Mouse (Mus musculus) megakaryocyte, adult 5-6 weeks (primary cell): ENCODE data around the gene Hadhb. TPM values are rescaled to one million over a fixed set of nuclear protein-coding genes. Genes with fewer than 3 reads are reported as not detected.
A peak's percentile ranks its signal among the peaks of the same experiment; 100 is the strongest.
"Not testable (repeated sequence)": the region's sequence is repeated elsewhere in the genome, so short reads cannot be mapped to it uniquely, and the experiment has no call there.

Experiments
- ATAC-seq: 2 replicates; pipeline ENCODE4 v1.8.0; 2016; ENCODE audit warnings: mild to moderate bottlenecking, inconsistent platforms; ENCODE audit not compliant: poor library complexity, severe bottlenecking
- total RNA-seq, 2 experiments: library from RNA; stranded (forward) in 1 of 2; stranded (reverse) in 1 of 2; fragments of 153-499, 151-499 nt in 1 of 2; fragments of 221-1000, 200-1000 nt in 1 of 2; gene quantifications; 2 replicates each; pipeline versions ENCODE4 v1.2.3 to v1.2.4; 2015 to 2017

Gene Hadhb
- total RNA-seq, 2 experiments from 2014 or later = 44.1 to 56.8 TPM

GRCm38 (mm10) chr5:30172115-30172514 is 17.1 kb downstream of the Hadhb start:
- no peak for ATAC-seq

DNA sequence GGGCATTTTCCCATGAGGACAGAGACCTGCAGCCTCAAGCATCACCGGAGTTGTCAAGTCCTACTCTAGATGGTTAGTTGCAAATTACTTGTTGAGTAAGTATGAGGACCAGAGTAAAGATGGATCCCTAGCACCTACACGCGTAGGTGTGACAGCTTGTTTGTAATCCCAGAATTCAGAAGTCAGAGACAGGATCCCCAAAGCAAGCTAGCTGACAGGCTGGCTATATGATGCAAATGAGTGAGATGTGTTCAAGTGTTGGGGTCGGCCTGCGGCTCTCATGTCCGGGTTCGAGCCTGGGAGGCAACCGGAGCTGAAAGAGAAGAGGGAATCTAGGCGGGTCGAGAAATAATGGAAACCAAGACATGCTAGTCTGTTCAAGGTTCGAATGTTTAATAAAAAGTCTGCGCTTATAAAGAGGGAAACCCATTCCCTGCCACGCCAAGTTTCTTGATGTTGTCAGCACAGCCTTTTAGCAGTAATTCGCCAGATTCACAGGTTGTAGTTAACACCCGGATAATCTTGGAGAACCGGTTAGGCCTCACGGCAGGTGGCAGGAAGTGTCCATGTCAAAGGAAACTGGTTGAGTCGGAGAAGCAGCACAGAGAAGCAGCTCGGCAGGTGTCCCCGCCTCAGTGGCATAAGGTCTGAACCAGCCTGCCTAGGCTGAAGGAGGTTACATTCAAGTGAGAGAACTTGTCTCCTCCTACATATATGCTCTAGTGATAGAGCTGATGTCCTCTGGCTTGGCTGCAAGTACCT is 18.1 kb downstream of the Hadhb start:
- ATAC-seq = no peak

DNA sequence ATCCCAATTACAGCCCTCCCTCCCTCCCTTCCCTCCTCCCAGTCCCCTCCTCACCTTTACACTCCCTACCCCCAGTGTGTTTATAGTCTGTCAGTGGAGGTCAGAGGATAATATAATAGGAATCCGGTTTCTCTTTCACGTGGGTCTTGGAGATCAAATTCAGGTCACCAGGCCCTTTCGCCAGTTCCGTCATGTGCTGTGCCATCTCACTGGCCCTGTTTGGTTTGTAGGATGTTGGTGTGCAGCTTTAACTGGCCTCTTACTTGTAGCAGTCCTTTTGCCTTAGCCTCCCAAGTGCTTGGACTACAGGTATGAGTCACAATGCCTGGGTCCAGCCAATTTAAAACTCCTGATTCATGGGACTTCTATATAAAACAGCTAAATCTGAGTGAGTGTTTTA is 20.8 kb downstream of the Hadhb start:
- no peak for ATAC-seq

DNA sequence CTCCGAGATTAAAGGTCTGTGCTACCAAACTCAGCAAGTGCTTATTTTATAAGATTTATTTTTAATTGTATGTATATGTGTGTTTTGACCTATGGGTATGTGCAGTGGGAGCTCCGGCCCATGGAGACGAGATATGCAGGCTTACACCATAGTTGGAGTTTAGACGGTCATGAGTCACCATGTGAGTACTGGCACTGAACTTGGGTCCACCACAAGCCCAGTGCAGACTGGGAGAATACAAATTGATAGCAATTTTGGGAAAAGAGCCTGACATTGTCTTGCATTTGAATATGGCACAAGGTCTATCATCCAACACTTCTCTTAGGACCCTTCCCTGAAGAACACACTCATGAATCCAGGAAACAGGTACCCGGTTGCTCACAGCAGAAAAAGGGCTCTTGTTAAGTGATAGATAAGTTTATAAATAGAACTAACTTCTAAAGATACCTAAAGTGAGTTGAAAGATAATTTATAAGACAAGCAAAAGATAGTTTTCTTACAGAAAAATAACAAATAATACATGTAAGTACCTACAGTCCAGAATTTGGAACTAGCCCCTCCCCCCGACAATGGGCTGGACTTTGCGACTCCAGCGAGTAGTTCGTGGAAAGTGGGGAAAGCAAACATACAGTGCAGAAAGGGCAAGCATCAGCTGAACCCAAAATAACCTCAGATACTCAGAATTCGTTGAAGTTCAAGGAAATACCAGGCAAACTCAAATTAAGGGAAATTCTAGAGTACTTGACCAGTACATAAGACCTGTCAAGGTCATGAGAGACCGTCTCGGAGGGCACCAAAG is 32.8 kb downstream of the Hadhb start:
- no peak for ATAC-seq

- ATAC-seq = no peak
Observed at GRCm38 (mm10) chr5:30192452-30192851, 37.4 kb downstream of the Hadhb start.

DNA sequence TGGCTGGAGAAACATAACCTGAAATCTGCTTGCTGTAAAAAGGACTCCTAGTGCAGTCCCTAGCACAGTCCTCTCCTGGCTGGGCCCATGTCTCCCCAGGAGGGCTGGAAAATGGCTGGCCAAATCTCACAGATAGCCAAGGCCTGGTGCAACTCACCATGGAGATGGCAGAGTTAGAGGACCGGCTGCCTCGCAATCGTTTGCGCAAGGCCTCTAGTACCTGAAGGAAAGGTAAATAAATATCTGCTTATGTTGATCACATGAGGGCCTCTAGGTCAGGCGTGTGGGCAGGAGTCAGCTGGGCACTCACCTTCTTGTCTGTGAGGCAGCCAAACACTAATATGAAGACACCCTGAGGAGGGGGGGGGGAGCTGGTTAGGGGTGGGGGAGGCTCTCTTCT is 40.3 kb downstream of the Hadhb start:
- ATAC-seq = no peak

GRCm38 (mm10) chr5:30198257-30198656 is 43.2 kb downstream of the Hadhb start:
- ATAC-seq = 0 out of 2 replicates have a peak, but pooled peaks have one; percentile 47

DNA sequence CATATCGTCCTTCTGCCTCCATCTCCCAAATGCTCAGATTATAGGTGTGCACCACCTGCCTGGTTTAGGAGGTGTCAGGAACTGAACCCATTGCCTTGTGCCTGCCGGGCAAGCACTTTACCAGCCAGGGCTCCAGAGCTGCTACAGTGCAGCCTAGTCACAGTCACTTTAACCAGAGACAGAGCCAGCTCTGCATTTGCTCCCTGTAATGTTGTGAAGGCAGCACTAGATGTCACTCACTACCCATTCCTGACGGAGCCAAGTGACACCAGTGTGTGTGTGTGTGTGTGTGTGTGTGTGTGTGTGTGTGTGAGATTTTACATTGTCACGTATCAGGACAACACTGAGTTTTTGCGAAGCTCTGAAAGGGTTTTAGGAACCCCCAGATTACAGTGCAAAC is 46.5 kb downstream of the Hadhb start:
- no peak for ATAC-seq

GRCm38 (mm10) chr5:30202221-30202620 is 47.2 kb downstream of the Hadhb start:
- peak; percentile 35; the same call in 1 of the 2 replicates for ATAC-seq

GRCm38 (mm10) chr5:30203216-30203885 is 48.3 kb downstream of the Hadhb start:
- no peak for ATAC-seq

- ATAC-seq = no peak
Observed at GRCm38 (mm10) chr5:30204441-30204840, 49.4 kb downstream of the Hadhb start.

DNA sequence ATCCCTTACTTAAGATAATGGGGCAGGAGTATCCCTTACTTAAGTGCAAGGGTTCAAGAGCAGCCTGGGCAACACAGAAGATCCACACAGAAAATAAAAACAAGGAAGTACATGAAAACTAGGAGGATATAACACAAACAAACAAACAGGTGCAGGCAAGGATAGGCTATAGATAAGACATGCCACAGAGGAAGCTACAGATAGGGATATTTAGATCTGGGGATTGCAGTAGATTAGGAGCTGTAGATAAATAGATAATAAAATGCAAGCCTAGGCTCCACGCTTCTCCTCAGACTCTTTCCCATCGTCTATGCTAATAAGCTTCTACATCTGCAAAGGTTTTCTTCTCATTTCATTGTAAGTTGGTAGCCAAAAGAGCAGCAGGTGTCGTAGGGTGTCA is 50.0 kb downstream of the Hadhb start:
- ATAC-seq = no peak

- ATAC-seq = no peak
Observed at GRCm38 (mm10) chr5:30205493-30205892, 50.4 kb downstream of the Hadhb start, which contains the start of gene Adgrf3. Gene Adgrf3, minus strand, starts transcription at chr5:30205722.

- peak; percentile 73 for ATAC-seq
Observed at GRCm38 (mm10) chr5:30207276-30207675, 52.2 kb downstream of the Hadhb start.

DNA sequence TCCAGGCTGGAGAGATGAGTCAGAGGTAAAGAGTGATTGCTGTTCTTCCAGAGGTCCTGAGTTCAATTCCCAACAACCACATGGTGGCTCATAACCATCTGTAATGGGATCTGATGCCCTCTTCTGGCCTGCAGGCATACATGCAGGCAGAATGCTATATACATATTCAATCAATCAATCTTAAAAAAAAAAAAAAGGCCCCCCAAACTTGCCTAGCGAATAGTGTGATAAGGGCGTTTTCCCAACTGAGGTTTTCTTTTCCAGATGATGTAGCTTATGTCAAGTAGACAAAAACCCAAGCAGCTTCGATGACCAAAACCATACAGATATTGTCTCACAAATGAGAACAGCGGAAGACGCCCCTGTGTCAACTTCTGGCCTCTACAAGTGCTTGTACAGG is 55.7 kb downstream of the Hadhb start:
- ATAC-seq = not testable (repeated sequence)

- peak; percentile 51; the same call in 1 of the 2 replicates for ATAC-seq
Observed at GRCm38 (mm10) chr5:30214889-30215288, 59.8 kb downstream of the Hadhb start.

DNA sequence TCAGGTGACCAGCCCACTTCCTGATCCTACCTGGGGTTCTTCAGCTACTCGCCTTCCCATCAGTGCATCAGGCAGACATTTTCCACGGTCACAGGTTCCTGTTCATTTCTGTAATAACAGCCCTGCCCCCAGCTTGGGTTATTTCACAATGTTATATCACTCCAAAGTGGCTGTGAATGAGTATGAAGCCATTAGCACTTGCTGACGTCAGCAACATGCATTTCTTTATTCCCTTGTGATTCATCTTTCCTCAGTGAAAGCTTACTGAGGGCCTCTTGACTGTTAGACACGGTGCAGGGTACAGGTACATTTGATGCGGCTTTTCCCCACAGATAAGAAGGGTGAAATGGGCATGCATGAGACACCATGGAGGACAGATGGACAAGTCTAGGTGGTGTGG is 60.9 kb downstream of the Hadhb start:
- ATAC-seq = 0 out of 2 replicates have a peak, but pooled peaks have one; percentile 15

- ATAC-seq = no peak
Observed at GRCm38 (mm10) chr5:30219715-30220114, 64.7 kb downstream of the Hadhb start.

GRCm38 (mm10) chr5:30220666-30221065 is 65.6 kb downstream of the Hadhb start:
- ATAC-seq = no peak

DNA sequence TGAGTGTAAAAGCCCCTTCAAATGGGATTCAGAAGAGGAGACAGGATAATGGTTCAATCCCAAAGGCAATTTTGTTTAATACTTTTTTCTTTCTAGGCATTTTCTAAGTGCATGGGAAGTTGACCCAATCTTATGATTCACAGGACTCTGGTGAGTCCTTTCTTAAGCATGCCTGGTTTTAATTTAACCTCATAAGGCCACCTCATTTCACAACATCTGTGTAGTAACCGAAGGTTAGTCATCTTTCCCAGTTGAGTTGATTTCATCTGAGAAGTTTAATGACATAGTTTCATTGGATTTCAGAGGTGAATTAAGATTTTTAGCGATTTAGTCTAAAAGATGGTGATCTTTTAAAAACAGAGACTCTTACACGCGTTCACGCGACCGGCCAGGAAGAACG is 67.6 kb downstream of the Hadhb start:
- no peak for ATAC-seq

- no peak for ATAC-seq
Observed at GRCm38 (mm10) chr5:30230901-30231300, 75.9 kb downstream of the Hadhb start.
